Mouse (Mus musculus): Measurements from ENCODE around the gene Prpf6.

- no peak for TF ChIP-seq EP300 (IDR thresholded peaks at IDR 0.05; ENCODE audit: low read depth)
- no peak for TF ChIP-seq CTCF (IDR thresholded peaks at IDR 0.05; ENCODE audit: low read depth)
These were observed 100.6 kb downstream of the Prpf6 start for GRCm38 (mm10) chr2:181692304-181692703.
